Mouse (Mus musculus) midbrain, postnatal 0 days (tissue): ENCODE measurements around the gene Hoxa13. TPM values are rescaled to one million over a fixed set of nuclear protein-coding genes. Genes with fewer than 3 reads are reported as not detected.

Experiments used
- ATAC-seq: fragments of 200-750 bp; cut with Nextera tagmentation; 2 replicates; pipeline ENCODE4 v1.8.0; 2017; ENCODE audit warnings: moderate number of reproducible peaks, mild to moderate bottlenecking, moderate TSS enrichment, moderate library complexity; ENCODE audit not compliant: low FRiP score
- DNase-seq: peaks from one replicate; pipeline ENCODE4 v3.0.0-alpha.2; 2015; ENCODE audit warnings: low spot score
- H3K27ac ChIP-seq: fragments of 300-500 bp; sonication (generic); 2 replicates; pipeline ENCODE4 v1.5.1; 2014; ENCODE audit warnings: low read depth, mild to moderate bottlenecking, low read length, mixed read lengths
- H3K27me3 ChIP-seq: fragments of 300-500 bp; sonication (generic); 2 replicates; pipeline ENCODE4 v1.6.1; 2014; ENCODE audit warnings: low read length, control low read depth, mixed read lengths; ENCODE audit not compliant: insufficient read depth
- H3K36me3 ChIP-seq: fragments of 300-500 bp; sonication (generic); 2 replicates; pipeline ENCODE4 v1.6.1; 2014; ENCODE audit warnings: low read length, control low read depth, mixed read lengths; ENCODE audit not compliant: insufficient read depth
- H3K4me1 ChIP-seq: fragments of 300-500 bp; sonication (generic); 2 replicates; pipeline ENCODE4 v1.6.1; 2014; ENCODE audit warnings: mild to moderate bottlenecking, control low read depth, antibody characterized with exemption, low read length, mixed read lengths; ENCODE audit not compliant: insufficient read depth
- H3K4me2 ChIP-seq: fragments of 300-500 bp; sonication (generic); 2 replicates; pipeline ENCODE4 v1.6.1; 2014; ENCODE audit warnings: low read depth, mild to moderate bottlenecking, low read length, mixed read lengths; ENCODE audit not compliant: poor library complexity, severe bottlenecking
- H3K4me3 ChIP-seq: fragments of 300-500 bp; sonication (generic); 2 replicates; pipeline ENCODE4 v1.5.1; 2014; ENCODE audit warnings: low read depth, mild to moderate bottlenecking, low read length, moderate library complexity
- H3K9ac ChIP-seq: fragments of 300-500 bp; sonication (generic); replicated peaks from 2 replicates; pipeline ENCODE4 v1.6.1; 2014; ENCODE audit warnings: mild to moderate bottlenecking, low read length, moderate library complexity, mixed read lengths; ENCODE audit not compliant: poor library complexity, severe bottlenecking
- H3K9me3 ChIP-seq: fragments of 300-500 bp; sonication (generic); 2 replicates; pipeline ENCODE4 v1.6.1; 2016; ENCODE audit warnings: low read length, control low read depth
- CTCF ChIP-seq: IDR thresholded peaks from 2 replicates; pipeline ENCODE4 v1.5.1; 2016; ENCODE audit warnings: antibody characterized with exemption, mild to moderate bottlenecking
- WGBS: fragments of 180-500 bp; shearing (Covaris S2); extraction: QIAGEN DNeasy Blood & Tissue Kit; methylation state at CpG from one replicate; pipeline ENCODE4 v1.1.7; 2014; 5-methylcytosine and 5-hydroxymethylcytosine counted together
- polyA plus RNA-seq: library from polyadenylated mRNA; unstranded; fragments of >200 nt; fragmentation: Nextera tagmentation; extraction: Ambion mirVana; gene quantifications from 2 replicates; pipeline ENCODE4 v1.2.1, GENCODE M21; 2015
- total RNA-seq: library from RNA; depleted of rRNA; stranded (reverse); fragments of >200 nt; gene quantifications from 2 replicates; pipeline ENCODE4 v1.2.3, GENCODE M21; 2014

The Hoxa13 gene
- total and polyA plus RNA-seq, 2 experiments from 2014 or later = not detected

GRCm38 (mm10) chr6:52245040-52245756, 15.5 kb downstream of the Hoxa13 start:
- under 1% methylated on average over 66 of the region's 71 CpGs for WGBS
- DNase-seq (no peak), ATAC-seq (no peak)
- Histone ChIP-seq H3K4me2 (no peak overlapping the region), H3K27ac (no peak overlapping the region), H3K4me3 (no peak overlapping the region), H3K9ac (no peak overlapping the region), H3K36me3 (no peaks in the 10 kb centered on the region), H3K27me3 (peaks cover 97% of the 10 kb centered on the region), H3K9me3 (no peaks in the 10 kb centered on the region), H3K4me1 (no peaks in the 10 kb centered on the region)
- no peak for TF ChIP-seq CTCF

GRCm38 (mm10) chr6:52244471-52245039, 16.1 kb downstream of the Hoxa13 start:
- DNase-seq (no peak), ATAC-seq (no peak)
- H3K27me3 ChIP-seq = peaks cover 97% of the 10 kb centered on the region
- no peaks in the 10 kb centered on the region for H3K4me1 ChIP-seq
- H3K9me3 ChIP-seq = no peaks in the 10 kb centered on the region
- no peak overlapping the region for H3K9ac ChIP-seq
- no peak for TF ChIP-seq CTCF
- 2% methylated on average over 23 of the region's 23 CpGs for WGBS
- H3K27ac ChIP-seq = no peak overlapping the region
- H3K4me3 ChIP-seq = no peak overlapping the region
- H3K4me2 ChIP-seq = no peak overlapping the region
- H3K36me3 ChIP-seq = no peaks in the 10 kb centered on the region

GRCm38 (mm10) chr6:52243681-52244121, 17.0 kb downstream of the Hoxa13 start:
- ATAC-seq (no peak), DNase-seq (no peak)
- peaks cover 94% of the 10 kb centered on the region for H3K27me3 ChIP-seq
- no peak overlapping the region for H3K4me3 ChIP-seq
- no peaks in the 10 kb centered on the region for H3K36me3 ChIP-seq
- H3K4me1 ChIP-seq = no peaks in the 10 kb centered on the region
- H3K27ac ChIP-seq = no peak overlapping the region
- 2% methylated on average over 12 of the region's 12 CpGs for WGBS
- H3K9ac ChIP-seq = no peak overlapping the region
- no peak for TF ChIP-seq CTCF
- H3K4me2 ChIP-seq = no peak overlapping the region
- no peaks in the 10 kb centered on the region for H3K9me3 ChIP-seq

GRCm38 (mm10) chr6:52242801-52243332, 17.8 kb downstream of the Hoxa13 start:
- H3K4me2 ChIP-seq = no peak overlapping the region
- ATAC-seq (no peak), DNase-seq (no peak)
- H3K4me1 ChIP-seq = no peaks in the 10 kb centered on the region
- 5% methylated on average over 4 of the region's 4 CpGs for WGBS
- no peaks in the 10 kb centered on the region for H3K9me3 ChIP-seq
- H3K27ac ChIP-seq = no peak overlapping the region
- no peaks in the 10 kb centered on the region for H3K36me3 ChIP-seq
- H3K4me3 ChIP-seq = no peak overlapping the region
- peaks cover 94% of the 10 kb centered on the region for H3K27me3 ChIP-seq
- TF ChIP-seq CTCF = no peak
- H3K9ac ChIP-seq = no peak overlapping the region

GRCm38 (mm10) chr6:52241001-52241621, 19.6 kb downstream of the Hoxa13 start:
- Histone ChIP-seq H3K4me2 (no peak overlapping the region), H3K4me1 (no peaks in the 10 kb centered on the region), H3K27me3 (peaks cover 94% of the 10 kb centered on the region), H3K9ac (no peak overlapping the region), H3K4me3 (no peak overlapping the region), H3K9me3 (no peaks in the 10 kb centered on the region), H3K27ac (no peak overlapping the region), H3K36me3 (no peaks in the 10 kb centered on the region)
- no peak for DNase-seq
- no peak for ATAC-seq
- no peak for TF ChIP-seq CTCF
- 5% methylated on average over 9 of the region's 9 CpGs for WGBS
